Mouse (Mus musculus): ENCODE results near the gene Tmem176b.
A peak's percentile ranks its signal among the peaks of the same experiment; 100 is the strongest.
"Not testable (repeated sequence)": the region's sequence is repeated elsewhere in the genome, so short reads cannot be mapped to it uniquely, and the experiment has no call there.

Tmem176b gene

GRCm38 (mm10) chr6:48840973-48841625 is at the start of gene Tmem176b:
Gene Tmem176b (minus strand): TSS chr6:48841496.
- peak; percentile 42 for DNase-seq

GRCm38 (mm10) chr6:48876510-48877135 is 35.3 kb upstream of the Tmem176b start:
- peak; percentile 19 for DNase-seq

GRCm38 (mm10) chr6:48875515-48875914 is 34.2 kb upstream of the Tmem176b start:
- no peak for DNase-seq

GRCm38 (mm10) chr6:48874576-48874975 is 33.3 kb upstream of the Tmem176b start:
- DNase-seq: no peak

GRCm38 (mm10) chr6:48872596-48872995 is 31.3 kb upstream of the Tmem176b start, which contains the start of gene Aoc1:
Gene Aoc1 (plus strand): TSS chr6:48872896.
- DNase-seq: no peak

GRCm38 (mm10) chr6:48869774-48870173 is 28.5 kb upstream of the Tmem176b start:
- no peak for DNase-seq

- DNase-seq: no peak
Measured at GRCm38 (mm10) chr6:48867158-48867557, 25.9 kb upstream of the Tmem176b start.

GRCm38 (mm10) chr6:48866355-48866950 is 25.2 kb upstream of the Tmem176b start:
- not testable (repeated sequence) for DNase-seq

GRCm38 (mm10) chr6:48865152-48865745 is 24.0 kb upstream of the Tmem176b start:
- DNase-seq: no peak

GRCm38 (mm10) chr6:48864723-48865122 is 23.4 kb upstream of the Tmem176b start:
- no peak for DNase-seq

- DNase-seq: no peak
Measured at GRCm38 (mm10) chr6:48864181-48864580, 22.9 kb upstream of the Tmem176b start.

GRCm38 (mm10) chr6:48863488-48863887 is 22.2 kb upstream of the Tmem176b start:
- no peak for DNase-seq

GRCm38 (mm10) chr6:48862816-48863215 is 21.5 kb upstream of the Tmem176b start:
- DNase-seq: no peak

- DNase-seq: no peak
Measured at GRCm38 (mm10) chr6:48861616-48862280, 20.5 kb upstream of the Tmem176b start.

- DNase-seq: no peak
Measured at GRCm38 (mm10) chr6:48860851-48861250, 19.6 kb upstream of the Tmem176b start.

GRCm38 (mm10) chr6:48860130-48860815 is 19.0 kb upstream of the Tmem176b start:
- no peak for DNase-seq

GRCm38 (mm10) chr6:48857613-48858302 is 16.5 kb upstream of the Tmem176b start:
- no peak for DNase-seq

GRCm38 (mm10) chr6:48854155-48854554 is 12.9 kb upstream of the Tmem176b start:
- DNase-seq: no peak

- DNase-seq: no peak
Measured at GRCm38 (mm10) chr6:48851820-48852491, 10.7 kb upstream of the Tmem176b start.

GRCm38 (mm10) chr6:48845086-48845485 is 3.8 kb upstream of the Tmem176b start:
- DNase-seq: no peak

GRCm38 (mm10) chr6:48842111-48842842 is 981 bp upstream of the Tmem176b start:
- no peak for DNase-seq

Measured in cerebellum, adult 11-12 months (tissue).